Mouse (Mus musculus) bone marrow macrophage, adult 2 months (primary cell): ENCODE data around the gene Lekr1. TPM values are rescaled to one million over a fixed set of nuclear protein-coding genes. Genes with fewer than 3 reads are reported as not detected.

Experiments
- H3K27ac ChIP-seq: 2 replicates; pipeline ENCODE4 v1.5.1; 2012; ENCODE audit warnings: low read depth, low read length; ENCODE audit not compliant: insufficient read depth
- H3K4me1 ChIP-seq: 2 replicates; pipeline ENCODE4 v1.6.1; 2012; ENCODE audit warnings: low read length; ENCODE audit not compliant: control insufficient read depth, insufficient read depth
- H3K4me3 ChIP-seq: 2 replicates; pipeline ENCODE4 v1.5.1; 2012; ENCODE audit warnings: mild to moderate bottlenecking, low read length, moderate library complexity; ENCODE audit not compliant: insufficient read depth
- CTCF ChIP-seq: IDR thresholded peaks from 2 replicates; pipeline ENCODE4 v1.5.1; 2012; ENCODE audit warnings: low read depth, mild to moderate bottlenecking, low read length, moderate library complexity
- POLR2A ChIP-seq: IDR thresholded peaks from 2 replicates; pipeline ENCODE4 v1.6.1; 2012; ENCODE audit warnings: mild to moderate bottlenecking, low read depth, low read length, borderline replicate concordance
- polyA plus RNA-seq: library from polyadenylated mRNA; stranded (reverse); fragments of >200 nt; gene quantifications from 2 replicates; pipeline ENCODE4 v1.2.4, GENCODE M21; 2012; ENCODE audit not compliant: missing spikeins, insufficient read depth, insufficient read length

The Lekr1 gene
- polyA plus RNA-seq, 1 experiment = 2.1 TPM

DNA sequence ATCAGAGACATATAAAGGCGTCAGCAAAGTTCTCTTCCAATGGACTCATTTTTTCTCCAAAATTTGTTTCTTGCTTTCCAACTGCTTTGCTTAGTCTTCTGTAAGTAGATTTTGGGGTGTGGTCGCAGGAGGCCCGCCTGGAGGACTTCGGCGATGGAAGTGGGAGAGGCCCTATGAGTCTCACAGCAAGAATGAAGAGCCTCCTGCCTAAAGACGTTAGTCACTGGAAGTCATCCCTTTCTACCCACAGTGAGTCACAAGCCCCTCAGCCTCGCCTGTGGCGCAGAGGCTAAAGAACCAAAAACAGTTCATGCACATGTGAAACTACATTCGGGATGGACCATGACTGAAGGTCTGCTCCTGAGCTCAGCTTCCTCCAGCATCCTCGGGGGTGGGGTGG, 178.3 kb downstream of the Lekr1 start:
- H3K27ac ChIP-seq = no peak overlapping the region
- H3K4me1 ChIP-seq = no peaks in the 10 kb centered on the region
- H3K4me3 ChIP-seq = no peak overlapping the region
- TF ChIP-seq CTCF (no peak), POLR2A (no peak)

DNA sequence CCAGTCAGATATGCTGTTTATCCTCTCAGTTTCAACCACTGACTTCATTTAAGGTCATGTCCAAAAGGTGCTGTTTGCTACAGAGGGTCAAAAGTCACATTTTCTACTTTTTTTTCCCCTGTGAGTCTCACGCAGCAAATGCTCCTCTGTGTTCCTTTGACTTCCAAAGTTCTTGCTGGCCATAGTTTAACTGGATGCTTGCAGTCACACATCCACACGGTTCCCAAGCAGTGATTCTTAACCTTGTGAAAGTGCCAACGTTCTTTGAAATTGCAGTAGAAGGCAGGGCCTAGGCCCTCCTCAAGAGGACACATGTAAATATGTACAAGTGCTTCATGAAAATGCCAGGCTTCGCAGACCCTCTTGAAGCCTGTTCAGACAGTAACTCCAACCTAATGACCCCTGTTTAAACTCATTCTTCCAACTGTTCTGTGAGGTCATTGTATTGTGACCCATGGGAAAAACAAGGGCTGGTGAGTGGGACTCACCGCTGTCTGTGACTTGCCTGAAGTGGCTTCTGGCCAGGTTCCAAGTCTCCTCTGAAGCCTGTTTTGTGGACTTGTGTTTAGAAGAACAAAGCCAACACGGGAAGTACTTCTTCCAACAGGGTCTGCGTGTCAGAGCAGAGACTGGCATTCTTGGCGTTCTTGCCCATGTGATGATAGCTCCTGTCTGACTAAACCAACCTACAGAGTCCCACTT, 179.0 kb downstream of the Lekr1 start:
- H3K4me3 ChIP-seq = no peak overlapping the region
- no peak overlapping the region for H3K27ac ChIP-seq
- TF ChIP-seq POLR2A (no peak), CTCF (no peak)
- no peaks in the 10 kb centered on the region for H3K4me1 ChIP-seq

DNA sequence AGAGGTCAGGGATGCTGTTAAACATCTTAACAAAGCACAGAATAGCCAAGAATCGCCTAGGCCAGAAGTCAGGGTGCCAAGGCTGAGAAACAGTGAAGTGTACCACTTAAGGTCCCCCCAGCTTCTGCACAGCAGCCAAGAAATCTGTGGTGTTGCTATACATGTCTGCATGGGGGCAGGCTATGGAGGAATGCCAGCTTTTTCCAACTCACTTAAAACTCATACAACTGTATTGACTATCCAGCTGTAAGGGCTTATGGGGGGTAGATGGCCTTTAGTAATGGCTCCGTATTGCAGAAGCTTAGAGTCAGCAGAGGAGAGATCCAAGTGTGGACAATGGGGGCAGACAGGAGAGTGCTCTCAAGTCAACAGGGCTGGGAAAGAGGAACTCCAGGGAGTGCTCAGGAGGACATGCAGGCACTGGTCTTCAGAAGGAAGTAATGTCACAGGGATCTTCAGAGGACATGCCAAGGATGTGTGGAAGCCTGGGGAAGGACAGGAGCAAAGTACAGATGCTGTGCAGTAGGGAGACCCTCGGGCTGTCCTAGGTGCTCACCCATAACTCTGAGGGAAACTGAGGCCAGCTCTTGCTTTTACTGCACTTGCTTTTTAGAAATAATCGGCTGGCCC, 181.2 kb downstream of the Lekr1 start:
- Histone ChIP-seq H3K4me1 (no peaks in the 10 kb centered on the region), H3K4me3 (no peak overlapping the region), H3K27ac (no peak overlapping the region)
- TF ChIP-seq POLR2A (no peak), CTCF (no peak)

DNA sequence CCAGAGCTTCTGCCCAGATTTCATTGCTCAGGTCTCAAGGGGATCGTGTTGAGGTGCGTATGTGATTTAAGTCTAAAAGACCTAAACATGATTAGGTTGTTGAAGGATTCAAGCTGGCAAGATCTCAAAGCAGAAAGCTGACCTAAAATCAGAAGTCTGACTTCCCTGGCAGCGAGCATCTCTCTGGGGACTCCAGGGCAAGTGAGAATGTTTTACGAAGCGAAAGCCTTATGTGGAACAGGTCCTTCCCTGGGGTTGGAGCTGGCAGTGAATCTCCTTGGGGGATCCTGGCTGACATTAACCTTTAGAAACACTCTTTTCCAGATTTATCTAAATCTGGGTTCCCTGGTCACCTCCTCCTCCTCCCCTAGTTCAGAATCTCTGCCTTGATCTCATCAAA, 187.7 kb downstream of the Lekr1 start:
- H3K4me1 ChIP-seq = 0 out of 2 replicates have a peak, but pooled peaks cover 2% of the 10 kb centered on the region
- no peak overlapping the region for H3K4me3 ChIP-seq
- H3K27ac ChIP-seq = no peak overlapping the region
- TF ChIP-seq CTCF (no peak), POLR2A (no peak)

DNA sequence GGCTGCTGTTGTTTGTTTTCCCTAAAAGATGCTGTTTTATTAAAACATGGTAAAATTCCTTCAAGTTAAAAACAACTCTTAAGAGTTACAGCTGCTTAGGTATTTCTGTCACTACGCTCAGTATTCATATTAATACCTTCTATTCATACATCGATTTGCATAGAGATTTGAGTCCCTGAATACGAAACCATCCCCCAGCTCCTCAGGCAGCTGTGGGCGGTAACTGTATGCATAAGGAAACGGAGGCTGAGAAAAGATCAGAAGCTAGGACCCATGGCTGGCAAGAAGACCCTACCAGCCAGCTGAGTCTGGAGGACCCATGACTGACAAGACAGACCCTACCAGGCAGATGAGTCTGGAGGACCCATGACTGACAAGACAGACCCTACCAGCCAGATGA, 189.5 kb downstream of the Lekr1 start:
- Histone ChIP-seq H3K4me3 (no peak overlapping the region), H3K27ac (no peak overlapping the region), H3K4me1 (0 out of 2 replicates have a peak, but pooled peaks cover 2% of the 10 kb centered on the region)
- no peak for TF ChIP-seq POLR2A
- TF ChIP-seq CTCF = no peak

DNA sequence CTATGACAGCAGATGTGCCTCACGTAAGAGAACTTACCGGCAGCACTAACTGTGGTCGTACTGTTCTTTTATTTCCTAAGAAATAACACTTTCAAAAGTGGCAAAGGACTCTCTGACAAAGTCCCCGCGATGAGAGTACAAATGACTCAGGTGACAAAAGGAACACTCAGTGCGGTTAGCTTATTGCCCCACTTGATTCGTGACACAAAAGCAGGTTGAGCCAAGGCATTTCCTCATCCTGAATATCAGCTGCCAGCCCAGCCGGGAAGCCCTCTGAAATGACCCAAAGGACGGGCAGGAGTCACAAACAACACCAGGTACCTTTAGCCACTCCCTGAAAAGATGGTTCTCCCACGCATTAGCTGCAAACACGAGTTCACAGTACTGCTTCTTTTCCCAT, 192.1 kb downstream of the Lekr1 start:
- Histone ChIP-seq H3K4me3 (no peak overlapping the region), H3K27ac (no peak overlapping the region), H3K4me1 (0 out of 2 replicates have a peak, but pooled peaks cover 2% of the 10 kb centered on the region)
- no peak for TF ChIP-seq POLR2A
- TF ChIP-seq CTCF = no peak

DNA sequence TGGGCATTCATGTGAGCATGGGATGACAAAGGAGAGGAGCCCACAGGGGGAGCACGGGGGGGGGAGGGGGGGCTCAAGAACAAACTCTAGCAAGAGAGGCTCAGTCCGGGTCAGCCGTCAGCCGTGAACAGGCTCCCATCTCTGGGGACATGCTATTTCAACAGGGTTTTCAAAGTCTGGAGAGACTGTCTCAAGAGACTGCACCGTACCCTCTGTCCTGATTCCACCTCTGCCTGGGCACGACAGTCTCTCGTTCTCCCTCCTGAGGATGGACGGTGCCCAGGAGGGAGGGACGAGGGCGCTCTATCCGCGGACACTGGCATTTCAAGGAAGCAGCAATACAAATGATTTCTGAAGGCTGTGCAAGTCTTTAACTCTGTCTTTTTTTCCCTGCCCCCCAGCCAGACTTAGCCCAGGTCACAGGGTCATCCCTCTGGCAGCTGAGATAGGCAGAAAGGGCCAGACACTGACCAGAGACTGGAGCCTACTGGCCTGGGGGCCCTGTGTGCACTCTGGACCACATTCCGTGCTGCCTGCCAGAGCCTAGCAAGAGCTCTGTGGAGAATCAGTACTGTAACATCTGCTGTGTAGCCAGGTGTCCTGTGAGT, 192.8 kb downstream of the Lekr1 start:
- Histone ChIP-seq H3K4me1 (0 out of 2 replicates have a peak, but pooled peaks cover 2% of the 10 kb centered on the region), H3K4me3 (no peak overlapping the region), H3K27ac (no peak overlapping the region)
- no peak for TF ChIP-seq POLR2A
- no peak for TF ChIP-seq CTCF

DNA sequence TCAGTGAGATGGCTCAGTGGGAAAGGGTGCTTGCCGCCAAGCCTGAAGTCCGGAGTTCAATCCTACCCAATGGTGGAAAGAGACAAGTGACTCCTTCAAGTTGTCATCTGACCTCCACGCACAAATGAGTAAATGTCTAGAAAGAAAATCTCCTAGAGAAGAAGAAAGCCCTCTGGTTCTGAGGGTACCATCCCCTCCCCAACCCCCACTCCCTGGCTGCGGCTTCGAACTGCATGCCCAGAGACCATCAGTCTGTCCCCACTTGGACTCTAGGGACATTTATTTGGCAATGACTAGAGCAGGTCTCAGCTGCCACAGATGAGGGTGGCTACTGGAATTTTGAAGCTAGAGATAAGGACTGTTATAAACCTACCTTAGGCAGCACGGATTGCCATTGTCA, 193.7 kb downstream of the Lekr1 start:
- H3K27ac ChIP-seq = no peak overlapping the region
- no peak overlapping the region for H3K4me3 ChIP-seq
- H3K4me1 ChIP-seq = no peaks in the 10 kb centered on the region
- TF ChIP-seq CTCF (no peak), POLR2A (no peak)

DNA sequence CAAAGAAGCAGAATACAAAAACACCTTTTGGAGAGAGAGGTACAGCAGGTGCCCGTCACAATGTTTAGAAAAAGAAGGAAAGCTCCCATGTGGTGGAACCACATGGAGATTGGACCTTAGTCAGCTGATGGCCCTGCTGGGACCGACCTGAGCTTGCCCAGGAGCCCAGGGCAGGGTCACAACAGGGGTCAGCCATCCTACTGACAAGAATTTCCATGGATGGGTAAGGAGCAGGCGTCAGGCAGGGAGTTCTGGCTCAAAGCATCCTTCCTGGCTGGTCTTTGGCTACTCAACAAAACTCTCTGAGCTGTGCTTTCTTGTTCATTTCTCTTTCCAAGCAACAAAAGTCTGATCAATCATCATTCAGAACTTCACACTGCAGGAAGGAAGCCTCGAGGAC, 194.9 kb downstream of the Lekr1 start:
- H3K4me1 ChIP-seq = no peaks in the 10 kb centered on the region
- no peak for TF ChIP-seq CTCF
- TF ChIP-seq POLR2A = no peak
- no peak overlapping the region for H3K27ac ChIP-seq
- H3K4me3 ChIP-seq = no peak overlapping the region

DNA sequence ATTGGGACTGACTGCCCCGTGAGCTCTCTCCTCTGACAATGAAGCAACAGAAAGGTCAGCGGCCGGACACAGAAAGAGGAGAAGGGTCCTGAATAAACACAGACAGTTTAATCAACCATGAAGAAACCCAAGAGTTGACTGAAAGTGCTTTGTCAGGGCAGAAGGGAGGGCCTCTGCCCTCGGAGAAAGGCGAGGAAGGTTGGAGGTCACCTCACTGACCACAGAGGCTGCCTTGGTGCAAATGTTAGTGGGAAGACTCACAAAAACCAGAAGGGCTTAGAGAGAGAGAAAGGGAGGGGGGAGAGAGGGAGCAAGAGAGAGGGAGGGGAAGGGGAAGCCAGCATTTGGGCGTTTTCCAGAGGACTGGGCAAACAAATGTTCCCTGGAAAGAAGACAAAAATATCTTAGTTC, 195.4 kb downstream of the Lekr1 start:
- H3K4me1 ChIP-seq = no peaks in the 10 kb centered on the region
- no peak for TF ChIP-seq POLR2A
- TF ChIP-seq CTCF = no peak
- H3K27ac ChIP-seq = no peak overlapping the region
- no peak overlapping the region for H3K4me3 ChIP-seq
